Mouse (Mus musculus) kidney, postnatal 10 days (tissue): ENCODE measurements around the gene Dppa5a.
"Not testable (repeated sequence)": the region's sequence is repeated elsewhere in the genome, so short reads cannot be mapped to it uniquely, and the experiment has no call there.

Experiments
- DNase-seq: peaks from one replicate; pipeline ENCODE4 v3.0.0; 2021; ENCODE audit warnings: mixed read lengths

Gene Dppa5a

DNA sequence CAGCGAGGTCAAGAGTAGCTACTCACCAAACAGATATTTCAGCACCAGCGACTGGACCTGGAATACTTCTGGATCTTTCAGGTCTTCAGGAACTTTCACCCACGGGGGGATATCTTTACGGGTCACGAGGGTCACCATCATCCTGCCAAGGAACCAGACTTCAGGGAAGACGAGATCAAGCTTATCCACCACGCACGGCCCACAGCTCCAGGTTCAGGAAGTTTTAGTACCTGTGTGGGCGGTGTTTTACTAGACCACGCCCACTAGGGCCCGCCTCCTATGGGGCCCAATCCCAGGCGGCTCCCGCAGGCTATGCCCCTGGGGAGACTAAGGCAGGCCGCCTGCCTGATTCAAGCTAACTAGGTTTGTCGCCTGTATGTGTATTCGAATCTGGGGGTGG lies at the start of gene Dppa5a:
Gene Dppa5a, minus strand, starts transcription at position 219 of the 400 bp plus-strand sequence.
- not testable (repeated sequence) for DNase-seq

DNA sequence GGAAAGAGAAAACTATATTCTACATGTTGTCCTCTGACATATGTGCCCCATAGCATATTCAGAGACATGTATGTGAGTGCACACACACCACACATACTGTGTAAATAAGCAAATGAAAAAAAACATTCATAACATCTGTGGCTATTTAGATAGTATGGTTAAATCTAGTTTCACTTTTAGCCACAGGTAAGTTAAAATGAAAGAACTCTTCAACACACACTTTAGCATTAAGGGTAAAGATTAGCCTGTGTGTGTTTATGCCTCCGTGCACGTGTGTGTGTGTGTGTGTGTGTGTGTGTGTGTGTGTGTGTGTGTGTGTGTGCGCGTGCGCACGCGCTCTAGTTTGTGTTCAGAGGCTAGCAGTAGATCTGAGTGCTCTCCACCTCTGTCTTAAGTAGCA lies 33.6 kb upstream of the Dppa5a start:
- no peak for DNase-seq

DNA sequence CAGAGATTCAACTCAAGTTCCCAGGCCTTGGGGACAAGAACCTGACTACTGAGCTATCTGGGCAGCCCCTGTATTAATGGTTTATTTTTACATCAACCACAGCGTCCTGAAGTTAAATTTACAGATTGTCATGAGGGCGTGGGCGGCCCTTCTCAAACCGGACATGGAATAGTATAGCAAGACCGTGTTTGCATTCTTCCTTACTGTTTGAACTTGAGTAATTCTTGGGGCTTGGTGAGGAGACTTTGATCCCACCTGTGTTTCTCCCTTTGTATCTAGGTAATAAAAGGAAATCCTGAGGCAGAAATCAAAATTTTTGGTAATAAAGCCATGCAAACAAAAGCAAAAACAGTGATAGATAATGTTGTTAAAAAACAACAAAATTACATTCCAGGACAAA lies 32.6 kb upstream of the Dppa5a start:
- DNase-seq: no peak

DNA sequence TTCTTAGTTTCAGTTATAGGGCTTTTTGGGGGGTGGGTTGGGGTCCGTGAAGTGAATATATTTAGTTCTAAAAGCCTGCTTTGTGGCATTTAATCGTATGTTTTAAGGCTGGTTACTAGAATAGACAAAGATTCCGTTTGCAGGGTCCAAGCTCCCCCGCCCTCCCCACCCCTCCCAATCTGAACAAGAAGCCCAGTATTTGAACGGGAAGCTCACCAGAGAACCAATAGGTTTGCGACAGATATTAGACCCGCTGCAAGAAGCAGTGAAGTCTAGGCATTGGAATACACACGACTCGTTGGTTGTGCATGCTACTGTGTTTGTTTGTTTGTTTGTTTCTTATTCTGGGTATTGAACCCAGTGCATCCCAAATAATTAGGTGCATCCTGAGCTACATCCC lies 28.5 kb upstream of the Dppa5a start:
- no peak for DNase-seq

DNA sequence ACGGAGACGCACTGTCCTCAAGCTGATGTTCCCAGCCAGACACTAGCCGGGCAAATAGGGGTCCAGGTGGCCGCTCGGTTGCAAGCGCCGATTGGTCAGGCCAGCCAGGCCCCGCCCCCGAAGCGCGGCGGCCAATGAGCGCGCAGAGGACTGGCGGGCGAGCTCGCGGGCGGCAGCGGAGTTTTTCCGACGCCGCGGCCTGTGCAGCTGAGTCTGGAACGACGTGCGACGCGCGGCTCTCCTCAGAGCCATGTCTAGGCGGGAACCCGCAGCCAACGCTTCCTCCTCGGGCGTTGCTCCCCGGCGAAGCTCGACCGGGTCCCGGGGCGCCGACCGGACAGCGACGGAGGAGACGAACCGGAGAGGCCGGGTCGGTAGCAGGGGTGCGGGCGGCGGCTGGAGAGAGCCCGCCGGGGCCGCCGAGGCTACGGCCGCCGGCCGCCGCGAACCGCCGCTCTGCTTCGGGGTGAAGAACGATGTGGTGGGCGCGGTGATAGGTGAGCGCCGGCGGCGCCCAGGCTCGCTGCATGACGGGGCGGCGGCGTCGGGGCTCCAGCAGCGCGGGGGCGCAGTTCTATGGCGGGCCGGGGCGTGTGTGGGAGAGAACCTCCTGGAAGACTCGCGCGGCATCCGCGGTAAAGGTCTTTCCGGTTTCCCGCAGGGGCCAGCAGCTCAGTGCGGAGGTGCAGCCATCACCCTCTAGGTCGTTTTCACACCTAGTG lies 27.8 kb upstream of the Dppa5a start, which contains the start of gene Ddx43:
Gene Ddx43, plus strand, starts transcription at position 148 of the 722 bp plus-strand sequence.
- peak; percentile 69 for DNase-seq

DNA sequence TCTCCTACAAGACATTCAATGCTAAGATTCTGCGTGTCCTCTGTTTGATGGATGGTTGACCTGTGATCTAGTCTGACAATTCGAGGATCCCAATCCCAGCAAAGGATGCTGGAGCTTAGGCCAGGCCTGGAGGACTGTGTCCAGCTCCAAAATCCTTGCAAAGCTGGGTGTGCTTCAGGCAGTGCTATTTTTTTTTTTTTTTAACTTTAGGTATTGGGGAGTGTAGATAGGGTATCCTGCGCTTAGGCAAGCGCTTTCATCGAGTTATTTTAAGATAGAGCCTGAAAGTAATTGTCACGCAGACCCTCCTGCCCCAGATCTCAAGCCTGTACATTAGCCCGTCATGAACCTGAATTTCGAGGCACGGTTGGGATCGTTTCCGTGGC lies 27.3 kb upstream of the Dppa5a start:
- DNase-seq: no peak

DNA sequence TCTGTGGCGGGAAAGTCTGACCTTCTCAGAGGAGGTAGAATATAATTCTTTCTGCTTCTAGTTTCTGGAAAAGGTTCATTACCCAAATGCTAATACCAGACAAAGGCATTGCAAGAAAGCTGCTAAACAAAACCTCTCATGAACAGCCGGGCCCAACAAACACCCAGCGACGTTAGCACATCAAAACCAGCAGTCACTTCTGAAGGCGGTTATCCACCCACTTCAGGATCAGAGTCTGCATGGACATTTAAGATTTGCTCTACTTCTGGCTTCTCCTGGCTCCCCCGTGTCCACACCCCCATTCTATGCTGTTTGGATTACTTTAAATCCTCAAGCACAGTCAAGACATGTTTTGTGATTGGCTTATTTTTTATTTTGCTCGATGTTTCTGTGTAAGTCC lies 26.6 kb upstream of the Dppa5a start:
- no peak for DNase-seq

DNA sequence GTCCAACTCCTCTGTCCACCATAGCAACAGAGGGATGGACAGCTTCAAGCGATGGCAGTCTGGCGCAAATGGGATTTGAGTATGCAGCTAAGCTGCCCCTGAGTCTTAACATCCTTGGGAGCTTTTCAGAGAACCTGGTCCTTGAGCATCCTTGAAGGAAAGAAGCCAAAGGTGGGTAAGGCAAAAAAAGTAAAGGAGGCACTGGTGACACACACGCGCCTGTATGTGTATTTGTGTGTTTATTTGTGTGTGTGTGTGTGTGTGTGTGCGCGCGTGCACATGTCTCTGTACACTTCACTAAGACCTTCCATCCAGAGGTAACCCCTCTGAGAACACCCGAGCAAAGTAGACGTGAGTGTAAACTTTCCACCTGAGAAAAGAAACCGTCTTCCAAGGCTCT lies 25.8 kb upstream of the Dppa5a start:
- no peak for DNase-seq

DNA sequence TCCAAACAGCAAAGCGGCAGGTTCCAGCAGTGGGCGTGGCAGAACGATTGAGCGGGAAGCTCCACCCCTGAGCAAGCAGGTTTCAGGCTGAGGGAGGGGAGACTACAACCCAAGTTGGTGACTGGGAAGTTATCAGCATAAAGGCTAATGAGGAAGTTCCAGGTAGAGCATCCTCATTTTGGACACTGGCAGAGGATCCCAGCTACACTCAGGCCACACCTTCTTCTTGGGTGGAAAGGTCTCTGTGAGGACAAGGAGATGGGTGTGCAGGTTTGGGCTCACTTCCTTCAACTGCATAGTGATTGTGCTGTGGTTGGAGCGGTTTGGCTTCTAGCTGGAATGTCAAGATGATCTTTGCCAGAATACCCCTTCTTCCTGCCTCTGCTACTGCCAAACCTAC lies 22.0 kb upstream of the Dppa5a start:
- no peak for DNase-seq

DNA sequence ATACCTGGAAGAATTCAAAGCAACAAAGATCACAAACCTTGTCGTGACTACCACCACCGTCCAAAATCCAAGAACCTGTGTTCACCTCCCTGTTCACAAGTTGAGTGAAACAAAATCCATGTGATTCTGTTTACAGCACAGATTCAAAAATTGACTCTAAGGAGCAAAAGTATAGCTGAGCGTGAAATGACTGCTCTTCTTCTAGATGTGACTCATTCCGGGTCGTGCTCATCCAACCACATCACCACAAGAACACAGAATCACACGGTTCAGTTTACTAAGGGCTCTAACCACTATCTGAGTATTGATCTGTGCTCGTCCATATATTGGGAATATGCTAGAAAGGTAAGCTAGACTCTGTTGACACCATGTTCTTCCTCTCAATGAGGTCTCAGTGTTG lies 19.0 kb upstream of the Dppa5a start:
- no peak for DNase-seq

DNA sequence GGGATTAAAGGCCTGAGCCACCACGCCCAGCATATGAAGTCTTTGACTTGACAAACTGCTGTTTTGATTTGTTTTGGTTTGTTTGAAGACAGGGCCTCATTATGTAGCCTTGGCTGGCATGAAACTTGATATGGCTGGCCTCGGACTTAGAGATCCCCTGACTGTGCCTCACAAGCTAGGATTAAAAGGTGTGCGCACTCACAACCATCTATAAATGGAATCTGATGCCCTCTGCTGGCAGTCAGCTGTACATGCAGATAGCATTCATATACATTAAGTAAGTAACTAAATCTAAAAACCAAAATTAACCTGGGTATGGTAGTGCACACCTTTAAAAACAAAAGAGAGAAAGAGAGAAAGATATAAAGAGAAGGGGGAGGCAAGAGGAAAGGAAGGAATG lies 17.9 kb upstream of the Dppa5a start:
- peak; percentile 23 for DNase-seq

DNA sequence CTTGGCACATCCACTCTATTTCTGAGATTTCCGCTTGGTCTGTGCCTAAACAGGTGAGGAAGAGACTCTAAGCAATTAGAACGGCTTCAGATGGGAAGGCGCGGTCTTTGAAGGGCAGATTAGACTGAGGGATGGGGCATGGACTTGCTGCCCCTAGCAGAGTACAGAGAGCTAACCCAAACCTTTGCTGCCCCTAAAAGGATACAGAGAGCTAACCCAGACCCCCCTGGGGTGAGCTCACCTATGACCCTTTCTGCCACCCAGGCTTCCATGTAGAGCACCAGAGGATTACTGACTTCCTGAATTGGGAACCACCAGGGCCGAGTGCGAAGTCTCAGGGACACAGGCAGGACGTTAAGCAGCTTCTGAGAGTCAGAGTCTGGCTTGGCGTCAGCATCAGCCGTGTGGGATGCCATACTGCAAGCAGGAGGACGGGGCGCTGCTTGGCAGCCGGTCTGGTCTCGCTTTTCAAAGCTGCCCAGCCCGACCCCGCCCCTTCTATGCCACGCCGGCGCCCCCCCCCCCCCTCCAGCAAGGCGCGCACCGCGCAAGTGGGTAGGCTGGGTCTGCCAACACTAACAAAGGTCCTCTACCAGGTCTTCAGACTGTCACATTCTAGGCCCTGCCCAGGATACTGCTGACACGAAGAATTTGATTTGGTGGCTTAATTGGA lies 10.3 kb upstream of the Dppa5a start, which contains the start of gene Ooep:
Gene Ooep, minus strand, starts transcription at position 613 of the 673 bp plus-strand sequence.
- peak; percentile 28 for DNase-seq

DNA sequence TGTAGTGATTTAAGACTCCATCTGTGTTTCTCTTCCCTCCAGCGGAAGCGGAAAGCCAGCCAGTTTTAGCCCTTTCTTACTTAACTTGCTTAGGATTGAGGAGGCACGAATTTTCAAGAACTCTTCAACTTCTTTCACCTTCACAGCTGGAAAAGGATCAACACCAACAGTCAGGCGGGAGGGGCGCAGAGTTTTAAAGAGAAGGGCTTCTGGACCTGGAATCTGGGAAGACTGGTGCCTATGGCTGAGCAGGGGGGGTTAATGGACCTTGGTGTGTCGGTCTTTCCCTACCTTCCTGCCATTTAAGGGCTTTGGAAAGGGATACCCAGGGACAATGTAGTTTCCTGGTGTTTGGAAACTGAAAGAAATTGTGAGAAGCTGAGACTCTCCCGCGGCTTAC lies 9.6 kb upstream of the Dppa5a start:
- DNase-seq: no peak

DNA sequence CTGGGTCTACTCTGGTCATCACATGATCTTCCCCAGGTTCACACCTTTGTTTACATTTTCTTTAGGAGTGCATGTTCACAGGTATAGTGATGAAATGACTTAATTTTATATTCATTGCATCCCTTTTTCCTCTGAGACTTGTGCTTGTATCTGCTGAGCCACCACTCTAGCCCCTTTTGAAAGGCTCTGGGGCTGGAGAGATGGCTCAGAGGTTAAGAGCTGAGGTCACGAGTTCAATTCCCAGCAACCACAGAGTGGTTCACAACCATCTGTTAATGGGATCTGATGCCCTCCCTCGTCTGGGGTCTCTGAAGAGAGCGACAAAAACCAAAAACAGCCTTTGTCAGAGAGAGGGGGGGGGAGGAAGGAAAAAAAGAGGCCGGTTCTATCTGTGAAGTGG lies 7.5 kb upstream of the Dppa5a start:
- DNase-seq: no peak

DNA sequence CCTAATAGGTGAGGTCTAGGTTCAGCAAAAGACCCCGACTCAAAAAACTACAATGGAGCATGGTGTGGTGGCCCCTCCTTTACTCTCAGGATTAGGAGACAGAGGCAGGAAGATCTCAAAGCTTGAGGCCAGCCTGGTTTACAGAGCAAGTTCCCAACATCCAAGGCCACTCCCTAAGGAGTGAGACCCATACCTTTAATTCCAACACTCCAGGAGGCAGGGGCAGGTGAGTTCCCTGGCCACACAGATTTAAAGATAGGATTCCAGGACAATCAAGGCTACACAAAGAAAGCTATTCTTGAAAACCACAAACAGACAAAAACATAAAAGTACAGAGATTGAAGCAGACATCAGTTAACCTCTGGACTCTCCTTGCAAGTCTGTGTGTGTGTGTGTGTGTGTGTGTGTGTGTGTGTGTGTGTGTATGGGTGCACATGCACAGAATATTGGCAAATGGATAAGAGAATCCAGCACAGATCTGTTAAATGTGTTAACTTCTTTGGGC lies 7.0 kb upstream of the Dppa5a start:
- DNase-seq: no peak

DNA sequence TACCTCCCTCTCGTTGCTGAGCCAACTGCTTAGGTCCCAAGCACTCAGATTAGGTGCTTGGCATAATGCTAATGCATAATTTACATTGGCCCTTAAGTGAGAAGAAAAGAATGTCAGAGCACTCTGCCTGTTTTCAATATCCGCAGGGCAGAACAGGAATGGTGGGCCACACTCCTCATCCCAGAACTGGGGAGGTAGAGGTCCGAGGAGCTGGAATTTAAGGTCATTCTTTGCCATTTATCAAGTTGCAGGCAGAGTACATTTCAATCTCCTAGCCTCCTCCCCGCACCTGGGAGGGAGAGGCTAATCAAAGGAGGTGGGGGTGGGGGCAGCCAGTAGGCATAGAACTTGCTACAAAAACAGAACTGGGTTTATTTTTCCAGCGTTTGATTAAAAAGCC lies 6.4 kb upstream of the Dppa5a start:
- DNase-seq: no peak

DNA sequence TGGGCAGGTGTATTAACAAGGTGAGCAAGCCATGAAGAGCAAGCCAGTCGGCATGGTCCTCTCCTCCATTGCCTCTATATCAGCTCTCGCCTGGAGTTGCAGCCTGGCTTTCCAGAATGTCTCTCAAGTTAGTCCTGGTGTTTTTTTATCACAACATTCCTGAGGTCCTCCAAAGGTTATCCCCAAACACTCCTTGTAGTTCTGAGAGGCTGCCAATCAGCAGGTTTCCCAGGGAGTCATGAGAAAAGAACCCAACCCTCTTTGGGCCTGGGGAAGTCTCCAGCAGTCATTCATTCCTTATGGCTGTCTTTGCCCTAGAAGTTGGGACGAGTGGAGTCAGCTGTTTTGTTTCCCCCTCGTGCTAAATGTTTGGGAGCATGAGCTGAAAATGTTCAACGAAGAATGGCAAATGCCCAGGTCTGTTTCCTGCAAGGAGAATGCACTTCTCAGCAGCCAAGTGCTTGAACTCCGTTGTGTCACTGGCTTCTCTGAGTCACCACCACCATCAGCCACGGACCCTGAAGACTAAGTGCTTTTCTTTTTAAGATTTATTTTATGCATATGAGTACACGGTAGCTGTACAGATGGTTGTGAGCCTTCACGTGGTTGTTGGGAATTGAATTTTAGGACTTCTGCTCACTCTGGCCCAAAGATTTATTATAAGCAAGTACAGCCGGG lies 5.0 kb upstream of the Dppa5a start:
- DNase-seq: no peak

DNA sequence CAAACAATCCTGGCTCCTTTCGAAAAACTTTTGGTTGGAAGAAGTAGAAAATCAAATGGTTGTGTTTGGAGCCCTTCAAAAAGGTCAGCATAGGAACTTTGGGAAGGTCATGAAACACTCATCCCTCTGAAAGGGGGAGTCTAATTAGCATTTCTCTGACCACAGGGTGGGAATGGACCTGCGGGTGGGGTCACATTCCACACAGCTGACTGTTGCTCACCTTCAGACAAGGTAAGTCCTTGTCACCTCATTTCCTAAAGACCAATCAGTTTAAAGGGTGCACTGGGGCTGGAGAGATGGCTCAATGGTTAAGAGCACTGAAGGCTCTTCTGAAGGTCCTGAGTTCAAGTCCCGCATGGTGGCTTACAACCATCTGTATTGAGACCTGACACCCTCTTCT lies 3.5 kb upstream of the Dppa5a start:
- no peak for DNase-seq

DNA sequence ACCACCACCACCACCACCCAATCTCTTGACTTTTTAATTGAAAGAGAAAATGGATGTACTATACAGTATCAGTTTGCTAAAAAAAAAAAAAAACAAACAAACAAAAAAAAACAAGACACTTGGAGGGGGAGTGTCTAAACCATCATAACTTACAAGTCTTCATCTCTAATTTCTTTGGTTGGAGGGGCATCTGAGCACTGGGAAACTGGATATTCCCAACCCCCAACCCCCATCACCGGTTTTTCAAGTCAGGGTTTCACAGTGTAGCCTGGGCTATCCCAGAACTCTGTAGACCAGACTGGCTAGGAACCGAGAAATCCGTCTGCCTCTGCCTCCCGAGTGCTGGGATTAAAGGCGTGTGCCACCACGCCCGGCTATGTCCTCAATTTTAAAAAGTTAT lies 1.8 kb upstream of the Dppa5a start:
- DNase-seq: no peak

DNA sequence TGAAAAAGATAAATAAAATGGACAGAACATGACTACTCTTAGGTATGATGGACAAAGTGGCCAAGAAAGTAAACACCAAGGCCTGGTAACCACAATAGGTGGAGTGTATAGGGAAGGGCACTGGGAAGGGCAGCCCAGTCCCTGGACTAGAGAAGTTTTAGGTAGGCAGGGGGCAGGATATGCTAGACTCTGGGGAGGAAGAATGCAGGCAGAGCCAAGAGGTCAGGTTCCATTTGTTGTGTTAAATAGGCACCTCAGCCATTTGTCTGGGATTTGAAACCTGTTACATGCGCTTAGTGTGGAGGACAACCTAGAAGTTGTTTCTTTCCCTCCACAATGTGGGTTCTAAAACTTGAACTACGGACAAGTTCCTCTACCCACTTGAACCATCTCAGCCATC lies 1.4 kb upstream of the Dppa5a start:
- DNase-seq: no peak

DNA sequence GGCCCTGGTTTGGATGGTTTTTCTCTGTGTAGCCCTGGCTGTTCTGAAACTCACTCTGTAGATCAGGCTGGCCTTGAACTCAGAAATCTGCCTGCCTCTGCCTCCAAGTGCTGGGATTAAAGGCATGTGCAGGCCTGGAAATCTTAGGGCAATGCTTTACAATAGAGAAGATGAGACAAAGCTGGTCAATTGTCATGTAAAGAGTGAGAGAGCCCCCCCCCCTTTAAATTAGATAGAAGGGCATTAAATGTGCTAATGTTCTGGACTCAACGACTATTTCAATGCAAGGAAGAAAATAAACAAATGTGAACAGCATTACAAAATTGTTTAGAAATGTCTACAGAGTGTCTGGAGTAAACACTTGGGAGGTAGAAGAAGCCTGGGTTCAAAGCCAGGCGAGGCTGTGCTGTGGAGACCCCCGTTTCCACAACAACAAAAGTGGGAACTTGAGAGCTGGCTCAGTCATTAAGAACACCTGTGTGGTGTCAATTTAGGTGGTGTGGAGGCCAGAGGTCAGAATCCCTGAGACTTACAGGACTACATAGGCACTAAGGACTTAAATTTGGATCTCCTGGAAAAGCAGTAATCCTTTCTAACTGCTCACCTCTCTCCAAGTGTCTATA lies 805 bp upstream of the Dppa5a start:
- no peak for DNase-seq

DNA sequence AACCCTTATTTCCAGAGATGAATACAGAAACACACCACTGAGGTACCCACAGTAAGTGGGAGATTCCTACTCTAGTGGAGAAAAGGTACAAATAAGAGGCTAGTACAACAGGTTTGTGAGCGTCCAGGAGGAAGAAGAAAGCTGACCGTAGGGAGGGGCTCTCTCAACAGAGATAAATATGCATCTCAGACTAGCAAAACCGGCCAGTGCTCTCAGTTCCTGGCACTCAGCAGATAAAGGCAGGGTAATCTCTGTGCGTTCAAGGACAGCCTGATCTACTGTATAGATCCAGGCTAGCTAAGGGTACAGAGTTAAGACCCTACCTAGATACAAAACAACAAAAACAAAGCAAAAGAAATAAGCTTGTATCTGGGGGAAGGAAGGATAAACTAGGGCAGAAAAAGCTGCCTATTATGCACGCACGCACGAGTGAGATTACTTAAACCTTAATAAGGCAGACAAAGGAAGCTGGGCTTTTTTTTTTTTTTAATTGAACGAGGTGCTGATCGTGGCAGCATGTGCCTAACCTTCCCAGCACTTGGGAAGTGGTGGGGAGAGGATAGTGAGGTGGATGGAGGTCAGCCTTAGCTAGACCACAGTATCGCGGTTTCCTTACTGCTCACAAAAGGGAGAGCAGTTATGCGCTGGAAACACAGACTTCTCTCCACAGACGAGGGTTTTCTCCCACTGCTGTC lies 2.0 kb downstream of the Dppa5a start:
- no peak for DNase-seq

DNA sequence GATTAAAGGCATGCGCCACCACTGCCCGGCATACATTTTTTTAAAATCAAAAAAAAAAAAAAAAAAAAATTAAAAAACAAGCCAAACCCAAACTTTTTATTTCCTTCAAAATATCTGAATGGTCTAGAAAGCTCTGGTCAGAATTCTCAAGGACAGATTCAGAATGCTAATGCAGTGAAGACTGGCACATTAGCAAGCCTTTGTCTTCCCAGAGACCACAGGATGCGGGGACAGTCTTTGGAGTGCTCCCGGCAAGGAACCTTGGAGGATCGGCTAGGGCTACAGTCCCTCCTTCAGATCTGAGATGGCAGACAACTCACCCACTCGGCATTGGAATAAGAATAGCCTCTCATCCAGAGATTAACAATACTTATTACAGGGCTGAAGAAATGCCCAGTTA lies 3.3 kb downstream of the Dppa5a start:
- DNase-seq: no peak
